Mouse (Mus musculus): ENCODE results near the gene 4930404N11Rik. TPM values are rescaled to one million over a fixed set of nuclear protein-coding genes. Genes with fewer than 3 reads are reported as not detected.
A peak's percentile ranks its signal among the peaks of the same experiment; 100 is the strongest.

4930404N11Rik gene
- total RNA-seq, 2 experiments from 2014 or later: 15.6 to 35.7 TPM

- ATAC-seq (replicated peaks; ENCODE audit: low FRiP score, poor library complexity, severe bottlenecking): peak; percentile 65
Observed at GRCm38 (mm10) chr10:81383802-81384604, 18.4 kb upstream of the 4930404N11Rik start, which contains the start of the genes Dohh and Gm48551. Gene Dohh (plus strand): TSS chr10:81384428. Gene Gm48551 (plus strand): TSS chr10:81384466.

- peak; percentile 54 for ATAC-seq (replicated peaks; ENCODE audit: low FRiP score, poor library complexity, severe bottlenecking)
Observed at GRCm38 (mm10) chr10:81382039-81382438, 16.4 kb upstream of the 4930404N11Rik start.

- no peak for ATAC-seq (replicated peaks; ENCODE audit: low FRiP score, poor library complexity, severe bottlenecking)
Observed at GRCm38 (mm10) chr10:81379809-81380378, 14.3 kb upstream of the 4930404N11Rik start.

DNA sequence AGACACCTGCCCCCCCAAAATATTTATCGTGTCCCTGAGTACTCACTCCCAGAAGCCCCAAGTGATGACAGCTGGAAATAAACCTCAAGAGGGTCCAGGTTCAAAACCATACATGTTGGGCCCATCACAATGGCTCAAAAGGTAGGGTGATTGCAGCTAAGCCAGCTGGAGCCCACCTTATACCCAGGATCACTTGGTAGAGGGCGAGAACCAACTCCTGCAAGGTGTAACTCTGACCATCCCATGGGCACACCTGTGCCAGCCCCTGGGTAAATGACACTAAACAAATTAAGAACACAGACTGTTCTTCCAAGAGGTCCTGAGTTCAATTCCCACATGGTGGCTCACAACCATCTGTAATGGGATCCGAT lies 13.6 kb upstream of the 4930404N11Rik start:
- no peak for ATAC-seq (replicated peaks; ENCODE audit: low FRiP score, poor library complexity, severe bottlenecking)

GRCm38 (mm10) chr10:81378553-81379182 lies 13.1 kb upstream of the 4930404N11Rik start:
- ATAC-seq (replicated peaks; ENCODE audit: low FRiP score, poor library complexity, severe bottlenecking): peak; percentile 61

- ATAC-seq (replicated peaks; ENCODE audit: low FRiP score, poor library complexity, severe bottlenecking): no peak
Observed at GRCm38 (mm10) chr10:81377793-81378552, 12.4 kb upstream of the 4930404N11Rik start, which contains the start of gene Fzr1. Gene Fzr1 (minus strand): TSS chr10:81378516.

DNA sequence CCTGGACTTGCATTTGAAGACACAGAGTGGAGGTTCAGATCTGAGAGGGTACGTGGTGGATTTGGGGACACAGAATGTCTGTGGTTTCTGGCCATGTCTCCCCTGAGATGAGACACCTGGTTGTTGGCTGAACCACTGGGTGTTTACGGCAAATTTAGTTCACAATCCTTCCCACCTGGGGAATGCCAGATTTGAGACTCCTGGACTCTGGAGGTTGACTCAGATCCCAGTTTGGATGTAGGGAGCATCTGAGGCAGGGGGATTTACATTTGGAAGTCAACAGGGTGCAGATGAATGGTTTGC lies 11.7 kb upstream of the 4930404N11Rik start:
- ATAC-seq (replicated peaks; ENCODE audit: low FRiP score, poor library complexity, severe bottlenecking): no peak

DNA sequence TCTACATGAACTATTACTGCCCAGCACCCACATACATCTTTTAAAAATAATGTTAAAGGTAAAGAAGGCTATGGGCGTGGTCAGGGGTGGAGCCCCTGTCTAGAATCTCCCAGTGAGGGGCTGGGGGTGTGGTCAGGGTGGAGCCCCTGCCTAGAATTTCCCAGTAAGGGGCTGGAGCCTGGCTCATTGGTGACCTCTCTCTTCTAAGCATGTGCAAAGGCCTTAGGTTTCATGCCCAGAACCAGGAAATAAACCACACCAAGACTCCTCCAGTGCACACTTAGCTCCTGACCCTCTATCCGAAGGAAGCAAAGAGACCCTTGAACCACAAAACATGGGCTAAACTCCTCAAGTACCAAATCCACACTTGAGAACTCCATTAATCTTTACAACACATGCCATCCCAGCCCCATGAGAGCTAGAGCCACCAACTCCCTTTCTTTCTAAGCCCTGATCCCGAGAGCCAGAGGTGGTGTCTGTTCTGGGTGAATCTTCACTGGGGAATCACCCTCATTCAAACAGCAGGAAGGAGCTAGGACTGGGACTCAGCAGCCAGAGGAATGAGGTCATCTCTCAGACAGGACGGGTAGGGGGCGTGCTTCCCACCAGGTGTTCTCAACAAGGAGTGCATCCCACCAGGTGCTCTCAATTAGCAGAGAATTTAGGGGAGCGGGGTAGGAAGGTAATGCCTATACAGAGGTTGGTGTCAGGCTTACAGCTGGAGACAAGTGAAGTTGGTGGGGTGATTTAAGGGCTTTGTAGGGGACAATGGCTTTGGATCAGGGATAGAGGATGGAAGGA lies 11.1 kb upstream of the 4930404N11Rik start:
- peak; percentile 18 for ATAC-seq (replicated peaks; ENCODE audit: low FRiP score, poor library complexity, severe bottlenecking)

DNA sequence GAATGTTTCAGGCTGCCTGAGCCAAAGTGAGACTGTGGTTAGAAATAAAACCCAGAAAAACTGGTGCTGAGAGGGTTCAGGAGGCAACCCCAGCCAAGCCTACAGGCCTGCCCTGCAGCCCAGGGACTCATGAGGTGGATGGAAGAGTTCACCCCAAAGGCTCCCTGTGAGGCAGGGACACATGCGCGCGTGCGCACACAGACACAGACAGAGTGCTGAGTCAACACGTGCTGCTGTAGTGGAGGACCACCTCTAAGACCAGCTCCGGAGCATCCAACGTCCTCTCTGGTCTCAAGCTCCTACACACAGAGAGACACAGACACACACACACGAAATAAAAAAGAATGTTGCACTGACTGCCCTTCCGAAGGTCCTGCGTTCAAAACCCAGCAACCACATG lies 9.7 kb upstream of the 4930404N11Rik start:
- no peak for ATAC-seq (replicated peaks; ENCODE audit: low FRiP score, poor library complexity, severe bottlenecking)

DNA sequence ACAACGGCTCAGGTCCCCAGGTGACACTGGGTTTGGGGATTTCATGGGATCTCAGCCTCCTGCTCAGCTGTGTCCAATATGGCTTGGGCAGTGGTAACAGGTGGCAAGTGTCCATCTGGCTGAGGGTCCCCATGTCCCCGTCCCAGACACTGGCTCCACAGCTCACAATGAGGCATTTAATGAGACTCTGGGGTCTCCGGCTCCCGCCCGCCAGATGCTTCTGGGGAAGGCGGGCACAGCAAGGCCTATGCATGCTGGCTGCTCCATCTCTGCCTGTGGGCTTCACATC lies 1.5 kb upstream of the 4930404N11Rik start:
- no peak for ATAC-seq (replicated peaks; ENCODE audit: low FRiP score, poor library complexity, severe bottlenecking)

DNA sequence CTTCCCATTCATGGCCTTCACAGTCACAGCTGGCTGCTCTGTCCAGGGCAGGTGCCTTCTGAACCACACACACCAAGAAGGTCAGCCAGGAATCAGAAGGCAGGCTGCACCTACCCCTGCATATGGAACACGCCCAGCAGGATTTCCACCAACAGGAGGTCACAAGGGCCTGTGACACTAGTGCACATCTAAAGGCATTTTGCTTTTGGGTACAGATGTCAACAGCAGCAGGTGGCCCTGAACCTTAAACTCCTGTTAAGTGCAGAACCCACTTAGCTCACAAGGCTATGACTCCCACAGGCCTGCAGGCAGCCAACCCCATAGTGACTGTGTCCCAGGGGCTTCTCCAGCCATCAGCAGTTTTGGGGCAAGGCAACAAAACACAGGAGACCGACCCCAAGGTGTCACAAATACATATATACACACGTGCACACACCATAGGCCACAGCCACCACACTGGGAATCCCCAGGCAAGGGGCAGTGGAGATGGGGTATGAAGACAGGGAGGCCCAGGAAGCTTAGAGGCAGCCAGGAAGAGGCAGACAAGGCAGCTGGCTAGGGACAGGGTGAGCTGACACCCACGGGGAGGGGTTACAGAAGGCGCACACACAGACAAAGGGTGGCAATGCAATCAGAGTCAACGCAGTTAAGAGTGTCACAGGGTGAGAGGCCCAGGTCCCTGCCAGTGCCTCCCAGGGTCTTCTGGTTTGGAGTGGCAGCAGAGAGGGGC lies 1.0 kb upstream of the 4930404N11Rik start:
- ATAC-seq (replicated peaks; ENCODE audit: low FRiP score, poor library complexity, severe bottlenecking): 0 out of 2 replicates have a peak, but pooled peaks have one; percentile 0

DNA sequence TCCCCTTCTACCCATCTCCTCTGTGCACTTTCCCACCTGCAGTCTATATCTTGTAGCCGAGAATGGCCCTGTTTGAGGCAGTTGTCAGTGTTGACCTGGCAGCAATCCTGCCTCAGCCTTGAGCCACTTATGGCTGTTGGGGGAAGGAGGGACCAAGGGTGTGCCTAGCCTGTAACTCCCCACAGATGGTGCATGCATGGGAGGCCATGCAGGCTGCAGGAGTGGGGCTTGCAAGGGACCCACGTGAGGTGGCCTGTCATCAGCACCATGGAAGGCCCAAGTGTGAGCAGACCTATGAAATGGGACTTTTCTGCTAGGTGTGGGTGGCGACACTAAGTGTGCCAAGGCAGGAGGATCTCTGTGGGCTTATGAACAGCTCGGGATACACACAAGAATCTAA lies 543 bp downstream of the 4930404N11Rik start:
- ATAC-seq (replicated peaks; ENCODE audit: low FRiP score, poor library complexity, severe bottlenecking): peak; percentile 2; the same call in 1 of the 2 replicates

- ATAC-seq (replicated peaks; ENCODE audit: low FRiP score, poor library complexity, severe bottlenecking): no peak
Observed at GRCm38 (mm10) chr10:81364666-81365065, 950 bp downstream of the 4930404N11Rik start.

- no peak for ATAC-seq (replicated peaks; ENCODE audit: low FRiP score, poor library complexity, severe bottlenecking)
Observed at GRCm38 (mm10) chr10:81363436-81364346, 1.9 kb downstream of the 4930404N11Rik start.

DNA sequence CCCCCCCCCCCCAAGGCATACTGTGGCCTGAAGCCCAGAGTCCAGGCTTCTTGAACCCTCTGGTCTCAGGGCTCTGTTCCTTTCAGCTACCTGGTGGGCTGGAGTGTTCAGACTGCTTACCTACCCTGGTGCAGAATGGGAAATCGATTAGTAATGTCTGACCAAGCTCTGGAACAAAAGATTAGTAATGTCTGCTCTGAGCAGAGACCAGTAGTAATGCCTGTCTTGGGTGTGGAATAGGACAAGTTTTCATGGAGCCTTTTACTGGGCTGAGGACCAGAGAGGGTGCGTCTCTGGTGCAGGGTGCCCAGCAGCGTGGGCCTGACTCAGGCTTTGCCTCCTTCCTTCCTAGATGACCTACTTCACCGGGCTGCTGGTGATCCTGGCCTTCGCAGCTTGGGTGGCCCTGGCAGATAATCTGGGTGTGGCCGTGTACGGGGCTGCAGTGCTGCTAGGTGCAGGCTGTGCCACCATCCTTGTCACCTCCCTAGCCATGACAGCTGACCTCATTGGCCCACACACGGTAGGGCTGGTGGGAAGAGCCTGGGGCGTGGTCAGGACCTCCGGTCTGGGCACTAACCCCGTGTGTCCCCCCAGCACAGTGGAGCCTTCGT lies 3.2 kb downstream of the 4930404N11Rik start:
- peak; percentile 60 for ATAC-seq (replicated peaks; ENCODE audit: low FRiP score, poor library complexity, severe bottlenecking)

- ATAC-seq (replicated peaks; ENCODE audit: low FRiP score, poor library complexity, severe bottlenecking): no peak
Observed at GRCm38 (mm10) chr10:81360721-81361120, 4.9 kb downstream of the 4930404N11Rik start.

DNA sequence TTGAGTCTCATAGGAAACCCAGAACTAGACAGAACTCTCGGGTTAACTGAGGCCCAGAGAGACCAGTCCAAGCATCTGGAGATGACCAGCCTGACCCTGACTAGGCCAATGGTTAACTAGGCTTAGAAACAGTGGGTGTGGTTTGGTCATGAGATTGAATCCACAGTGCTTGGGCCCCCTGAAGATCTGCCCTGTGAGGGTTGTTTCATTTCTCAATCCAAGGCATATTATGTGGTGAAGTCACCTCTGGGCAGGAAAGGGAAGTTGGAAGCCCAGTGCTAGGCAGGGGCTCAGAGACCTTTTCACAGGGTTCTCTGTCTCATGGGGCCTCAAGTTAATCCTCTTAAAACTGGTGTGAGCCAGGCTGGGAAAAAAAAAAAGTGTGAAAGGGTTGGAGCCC lies 6.8 kb downstream of the 4930404N11Rik start:
- no peak for ATAC-seq (replicated peaks; ENCODE audit: low FRiP score, poor library complexity, severe bottlenecking)

DNA sequence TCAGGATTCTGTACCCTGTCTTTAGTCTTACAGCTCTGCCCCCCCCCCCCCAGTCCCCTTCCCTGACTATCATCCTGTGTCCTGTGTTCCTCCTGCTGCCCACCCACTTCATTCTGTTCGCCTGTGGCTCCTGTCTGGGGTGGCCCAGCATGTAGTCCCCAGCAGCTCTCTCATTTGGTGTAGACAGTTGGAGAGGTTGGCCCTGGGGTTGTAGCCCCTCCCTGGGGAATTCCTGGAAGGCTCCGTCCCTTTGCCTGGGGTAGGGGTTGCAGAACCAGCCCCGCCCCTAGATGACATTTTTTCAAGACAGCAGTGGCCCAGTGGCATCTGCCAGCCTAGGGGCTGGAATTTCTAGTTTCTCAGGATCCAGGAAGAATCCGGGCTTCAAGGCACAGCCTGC lies 7.4 kb downstream of the 4930404N11Rik start:
- ATAC-seq (replicated peaks; ENCODE audit: low FRiP score, poor library complexity, severe bottlenecking): no peak

Measured in erythroblast, adult 5-6 weeks (primary cell).